Mouse (Mus musculus): ENCODE results near the gene Gm7168. TPM values are rescaled to one million over a fixed set of nuclear protein-coding genes. Genes with fewer than 3 reads are reported as not detected.
"Not testable (repeated sequence)": the region's sequence is repeated elsewhere in the genome, so short reads cannot be mapped to it uniquely, and the experiment has no call there.

The Gm7168 gene
- polyA plus RNA-seq (2014; fragmentation: Nextera tagmentation; extraction: Ambion mirVana): not detected in 2 replicates

DNA sequence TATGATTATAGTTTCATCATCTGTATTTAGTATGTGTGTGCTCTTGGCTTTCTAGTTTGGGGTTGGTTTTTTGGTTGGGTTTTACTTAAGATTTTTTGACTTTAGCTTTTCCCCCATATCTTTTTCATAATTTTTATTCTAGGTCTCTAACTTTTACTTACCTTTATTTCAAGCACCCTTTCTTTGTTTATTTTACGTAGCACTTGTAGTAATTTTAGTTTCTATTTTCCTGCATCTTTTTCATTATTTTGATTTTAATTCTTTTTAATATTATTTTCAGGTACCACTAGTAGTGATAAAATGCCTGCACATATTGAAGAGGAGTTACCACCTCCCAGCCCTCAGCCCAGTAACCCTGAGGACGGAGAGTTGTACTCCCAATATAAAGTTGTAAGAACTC, at the start of gene Gm7168:
Gene Gm7168 (plus strand): TSS at position 301 of the 400 bp plus-strand sequence.
- not testable (repeated sequence) for H3K9ac ChIP-seq (ENCODE audit: low read depth, low read length); H3K4me2 ChIP-seq; H3K27me3 ChIP-seq (replicated peaks; ENCODE audit: control insufficient read depth, insufficient read depth, low read length); DNase-seq (ENCODE audit: low spot score); H3K4me3 ChIP-seq (ENCODE audit: low read depth, low read length); ATAC-seq (replicated peaks; ENCODE audit: low FRiP score); H3K36me3 ChIP-seq (ENCODE audit: control insufficient read depth, insufficient read depth, low read length); H3K4me1 ChIP-seq (replicated peaks; ENCODE audit: control insufficient read depth, insufficient read depth, low read length); H3K27ac ChIP-seq (ENCODE audit: low read depth, low read length); H3K9me3 ChIP-seq (ENCODE audit: control insufficient read depth, low read length)
- WGBS: 80% methylated on average over 1 of the region's 2 CpGs

DNA sequence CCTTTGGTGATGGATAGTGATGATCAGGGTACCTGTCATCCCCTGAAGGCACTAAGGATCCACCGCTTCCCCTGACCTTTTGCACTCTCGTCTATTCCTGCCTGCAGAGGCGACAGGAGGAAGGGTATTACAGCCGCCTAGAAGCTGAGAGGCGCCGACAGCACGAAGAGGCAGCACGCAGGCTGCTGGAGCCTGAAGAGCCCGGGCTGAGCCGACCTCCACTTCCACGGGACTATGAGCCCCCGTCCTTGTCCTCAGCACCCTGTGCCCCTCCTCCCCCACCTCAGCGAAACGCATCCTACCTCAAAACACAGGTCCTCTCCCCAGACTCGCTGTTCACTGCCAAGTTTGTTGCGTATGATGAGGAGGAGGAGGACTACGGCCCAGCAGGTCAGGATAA, 49.3 kb upstream of the Gm7168 start:
- Histone ChIP-seq H3K9me3 (ENCODE audit: control insufficient read depth, low read length) (no peaks in the 10 kb centered on the region), H3K9ac (ENCODE audit: low read depth, low read length) (no peak overlapping the region), H3K4me3 (ENCODE audit: low read depth, low read length) (no peak overlapping the region), H3K27ac (ENCODE audit: low read depth, low read length) (no peak overlapping the region), H3K4me1 (replicated peaks; ENCODE audit: control insufficient read depth, insufficient read depth, low read length) (no peaks in the 10 kb centered on the region), H3K27me3 (replicated peaks; ENCODE audit: control insufficient read depth, insufficient read depth, low read length) (no peaks in the 10 kb centered on the region), H3K36me3 (ENCODE audit: control insufficient read depth, insufficient read depth, low read length) (peaks cover 7% of the 10 kb centered on the region; the same call in 1 of the 2 replicates), H3K4me2 (no peak overlapping the region)
- ATAC-seq (replicated peaks; ENCODE audit: low FRiP score) (no peak), DNase-seq (ENCODE audit: low spot score) (no peak)
- WGBS: 81% methylated on average over 17 of the region's 17 CpGs

DNA sequence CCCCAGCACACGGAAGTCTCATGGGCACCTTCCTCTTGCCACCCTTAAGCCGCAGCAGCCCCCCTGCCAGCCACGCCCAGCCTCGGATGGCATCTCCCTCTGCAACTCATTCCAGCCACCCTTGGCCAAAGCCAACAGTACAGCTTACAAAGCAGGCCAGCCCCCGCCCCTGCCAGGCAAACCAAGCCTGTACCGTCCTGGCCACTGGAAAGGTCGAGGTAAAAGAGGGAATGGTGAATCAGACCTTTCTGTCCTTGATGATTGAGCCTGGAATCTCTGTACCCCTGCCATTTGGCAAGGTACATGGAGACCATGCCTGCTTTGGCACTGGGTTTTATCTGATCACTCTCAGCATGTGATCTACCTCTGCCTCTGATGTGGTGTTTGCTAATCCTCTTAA, 48.9 kb upstream of the Gm7168 start:
- Histone ChIP-seq H3K9me3 (ENCODE audit: control insufficient read depth, low read length) (no peaks in the 10 kb centered on the region), H3K27me3 (replicated peaks; ENCODE audit: control insufficient read depth, insufficient read depth, low read length) (no peaks in the 10 kb centered on the region), H3K4me2 (no peak overlapping the region), H3K27ac (ENCODE audit: low read depth, low read length) (no peak overlapping the region), H3K36me3 (ENCODE audit: control insufficient read depth, insufficient read depth, low read length) (peaks cover 7% of the 10 kb centered on the region; the same call in 1 of the 2 replicates), H3K9ac (ENCODE audit: low read depth, low read length) (no peak overlapping the region), H3K4me3 (ENCODE audit: low read depth, low read length) (no peak overlapping the region), H3K4me1 (replicated peaks; ENCODE audit: control insufficient read depth, insufficient read depth, low read length) (no peaks in the 10 kb centered on the region)
- WGBS: 82% methylated on average over 7 of the region's 7 CpGs
- ATAC-seq (replicated peaks; ENCODE audit: low FRiP score): no peak
- DNase-seq (ENCODE audit: low spot score): no peak

DNA sequence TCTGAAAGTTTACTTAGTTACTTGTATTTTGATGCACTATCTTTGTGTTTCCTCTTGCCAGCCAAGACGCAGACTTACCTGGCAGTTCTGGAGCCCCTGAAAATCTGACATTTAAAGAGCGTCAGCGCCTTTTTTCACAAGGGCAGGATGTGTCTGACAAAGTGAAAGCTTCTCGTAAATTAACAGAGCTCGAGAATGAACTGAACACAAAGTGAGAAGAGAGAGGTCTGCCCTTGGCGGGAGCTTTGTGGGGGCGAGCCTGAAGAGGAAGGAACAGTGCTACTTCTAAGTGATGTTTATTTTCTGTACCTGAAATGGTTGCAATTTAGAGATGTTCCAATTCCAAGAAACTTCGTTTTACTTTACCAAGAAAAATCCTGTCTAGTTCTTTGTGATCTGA, 44.4 kb upstream of the Gm7168 start:
- ATAC-seq (replicated peaks; ENCODE audit: low FRiP score) (no peak), DNase-seq (ENCODE audit: low spot score) (no peak)
- no peaks in the 10 kb centered on the region for H3K9me3 ChIP-seq (ENCODE audit: control insufficient read depth, low read length)
- H3K4me3 ChIP-seq (ENCODE audit: low read depth, low read length): no peak overlapping the region
- H3K27ac ChIP-seq (ENCODE audit: low read depth, low read length): no peak overlapping the region
- H3K4me2 ChIP-seq: no peak overlapping the region
- WGBS: 85% methylated on average over 8 of the region's 8 CpGs
- H3K36me3 ChIP-seq (ENCODE audit: control insufficient read depth, insufficient read depth, low read length): peaks cover 9% of the 10 kb centered on the region; the same call in 1 of the 2 replicates
- H3K27me3 ChIP-seq (replicated peaks; ENCODE audit: control insufficient read depth, insufficient read depth, low read length): no peaks in the 10 kb centered on the region
- H3K9ac ChIP-seq (ENCODE audit: low read depth, low read length): no peak overlapping the region
- H3K4me1 ChIP-seq (replicated peaks; ENCODE audit: control insufficient read depth, insufficient read depth, low read length): no peaks in the 10 kb centered on the region

DNA sequence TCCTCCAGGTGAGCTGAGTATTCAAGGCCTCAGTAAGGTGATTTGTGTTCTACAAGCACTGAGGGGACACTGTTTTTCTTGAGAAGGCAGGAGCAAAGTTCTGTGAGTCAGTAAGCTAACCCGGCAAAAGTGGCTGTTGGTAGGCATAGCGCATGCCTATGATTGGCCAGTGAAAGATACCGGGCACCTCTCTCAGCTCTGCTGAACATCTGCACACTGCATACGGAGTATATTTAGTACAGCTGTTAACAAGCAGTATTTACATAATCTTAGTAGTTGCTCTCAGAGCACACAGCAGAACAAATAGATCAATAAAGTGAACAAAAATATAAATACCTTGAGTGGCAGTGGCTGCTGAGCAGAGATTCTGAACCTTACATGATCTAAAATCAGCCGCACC, 41.1 kb upstream of the Gm7168 start:
- Histone ChIP-seq H3K27ac (ENCODE audit: low read depth, low read length) (no peak overlapping the region), H3K4me1 (replicated peaks; ENCODE audit: control insufficient read depth, insufficient read depth, low read length) (no peaks in the 10 kb centered on the region), H3K4me3 (ENCODE audit: low read depth, low read length) (no peak overlapping the region), H3K4me2 (no peak overlapping the region), H3K9me3 (ENCODE audit: control insufficient read depth, low read length) (no peaks in the 10 kb centered on the region), H3K27me3 (replicated peaks; ENCODE audit: control insufficient read depth, insufficient read depth, low read length) (no peaks in the 10 kb centered on the region), H3K36me3 (ENCODE audit: control insufficient read depth, insufficient read depth, low read length) (peaks cover 3% of the 10 kb centered on the region; the same call in 1 of the 2 replicates), H3K9ac (ENCODE audit: low read depth, low read length) (no peak overlapping the region)
- 87% methylated on average over 5 of the region's 5 CpGs for WGBS
- ATAC-seq (replicated peaks; ENCODE audit: low FRiP score) (no peak), DNase-seq (ENCODE audit: low spot score) (no peak)

DNA sequence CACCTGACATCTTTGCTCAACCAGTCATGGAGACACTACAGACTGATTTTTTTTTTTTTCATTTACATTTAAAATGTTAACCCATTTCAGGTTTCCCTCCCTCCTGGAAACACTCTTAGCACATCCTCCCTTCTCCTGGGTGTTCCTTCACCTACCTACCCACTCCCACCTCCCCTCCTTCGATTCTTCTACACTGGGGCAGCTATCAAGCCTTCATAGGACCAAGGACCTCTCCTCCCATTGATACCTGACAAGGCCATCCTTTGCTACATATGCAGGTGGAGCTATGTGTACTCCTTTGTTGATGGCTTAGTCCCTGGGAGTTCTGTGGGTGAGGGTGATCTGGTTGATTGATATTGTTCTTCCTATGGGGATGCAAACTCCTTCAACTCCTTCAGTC, 40.5 kb upstream of the Gm7168 start:
- Histone ChIP-seq H3K4me1 (replicated peaks; ENCODE audit: control insufficient read depth, insufficient read depth, low read length) (no peaks in the 10 kb centered on the region), H3K4me2 (no peak overlapping the region), H3K27ac (ENCODE audit: low read depth, low read length) (no peak overlapping the region), H3K4me3 (ENCODE audit: low read depth, low read length) (no peak overlapping the region), H3K36me3 (ENCODE audit: control insufficient read depth, insufficient read depth, low read length) (peaks cover 3% of the 10 kb centered on the region; the same call in 1 of the 2 replicates), H3K9me3 (ENCODE audit: control insufficient read depth, low read length) (no peaks in the 10 kb centered on the region), H3K9ac (ENCODE audit: low read depth, low read length) (no peak overlapping the region), H3K27me3 (replicated peaks; ENCODE audit: control insufficient read depth, insufficient read depth, low read length) (no peaks in the 10 kb centered on the region)
- WGBS: 50% methylated on average over 1 of the region's 1 CpGs
- DNase-seq (ENCODE audit: low spot score) (no peak), ATAC-seq (replicated peaks; ENCODE audit: low FRiP score) (no peak)

DNA sequence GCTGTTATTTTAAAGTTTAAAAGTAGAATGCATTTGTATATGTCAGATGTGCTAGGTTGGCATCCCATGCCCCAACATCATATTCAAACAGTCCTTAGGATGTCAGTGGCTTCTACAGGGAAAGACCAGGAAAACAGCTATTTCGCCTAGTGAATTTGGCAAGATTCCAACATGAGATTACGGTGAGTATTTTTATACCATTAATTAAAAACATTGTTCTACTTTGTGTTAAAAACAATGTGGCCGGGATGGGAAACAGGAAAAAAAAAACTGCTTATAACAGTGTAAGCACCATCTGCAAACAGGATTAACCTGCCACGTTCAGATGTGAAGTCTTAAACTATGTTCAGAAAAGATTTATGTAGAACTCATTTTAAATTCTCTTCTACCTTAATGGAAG, 34.2 kb upstream of the Gm7168 start:
- ATAC-seq (replicated peaks; ENCODE audit: low FRiP score): no peak

DNA sequence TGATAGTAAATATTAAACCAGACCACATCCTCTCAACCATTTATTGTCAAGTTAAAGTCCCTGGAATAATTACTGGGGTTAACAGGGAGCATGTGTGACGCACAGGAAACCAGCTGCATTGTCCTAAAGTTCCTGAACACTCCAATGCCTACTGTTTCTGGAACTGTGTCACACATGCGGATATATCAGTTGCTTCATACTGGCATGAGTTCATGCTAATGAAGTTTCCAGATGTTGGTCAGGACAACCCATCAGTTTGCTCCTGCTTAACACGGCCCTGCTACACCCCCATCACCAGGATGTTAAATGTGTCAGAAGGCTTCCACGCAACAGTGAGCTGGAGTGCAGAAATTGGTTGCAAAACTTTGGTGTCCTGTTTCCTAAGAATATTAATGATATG, 33.6 kb upstream of the Gm7168 start:
- no peak for DNase-seq (ENCODE audit: low spot score)
- Histone ChIP-seq H3K27me3 (replicated peaks; ENCODE audit: control insufficient read depth, insufficient read depth, low read length) (no peaks in the 10 kb centered on the region), H3K4me1 (replicated peaks; ENCODE audit: control insufficient read depth, insufficient read depth, low read length) (no peaks in the 10 kb centered on the region), H3K9ac (ENCODE audit: low read depth, low read length) (no peak overlapping the region), H3K4me3 (ENCODE audit: low read depth, low read length) (no peak overlapping the region), H3K4me2 (no peak overlapping the region), H3K27ac (ENCODE audit: low read depth, low read length) (no peak overlapping the region), H3K9me3 (ENCODE audit: control insufficient read depth, low read length) (no peaks in the 10 kb centered on the region), H3K36me3 (ENCODE audit: control insufficient read depth, insufficient read depth, low read length) (no peaks in the 10 kb centered on the region)
- ATAC-seq (replicated peaks; ENCODE audit: low FRiP score): no peak
- WGBS: 70% methylated on average over 4 of the region's 4 CpGs

More for the DNA sequence above, 34.2 kb upstream of the Gm7168 start:
- H3K9me3 ChIP-seq (ENCODE audit: control insufficient read depth, low read length): no peaks in the 10 kb centered on the region
- no peak overlapping the region for H3K9ac ChIP-seq (ENCODE audit: low read depth, low read length)
- H3K27ac ChIP-seq (ENCODE audit: low read depth, low read length): no peak overlapping the region
- H3K4me2 ChIP-seq: no peak overlapping the region
- no peak overlapping the region for H3K4me3 ChIP-seq (ENCODE audit: low read depth, low read length)
- H3K36me3 ChIP-seq (ENCODE audit: control insufficient read depth, insufficient read depth, low read length): no peaks in the 10 kb centered on the region
- no peaks in the 10 kb centered on the region for H3K4me1 ChIP-seq (replicated peaks; ENCODE audit: control insufficient read depth, insufficient read depth, low read length)
- DNase-seq (ENCODE audit: low spot score): no peak
- 84% methylated on average over 4 of the region's 4 CpGs for WGBS
- H3K27me3 ChIP-seq (replicated peaks; ENCODE audit: control insufficient read depth, insufficient read depth, low read length): no peaks in the 10 kb centered on the region

DNA sequence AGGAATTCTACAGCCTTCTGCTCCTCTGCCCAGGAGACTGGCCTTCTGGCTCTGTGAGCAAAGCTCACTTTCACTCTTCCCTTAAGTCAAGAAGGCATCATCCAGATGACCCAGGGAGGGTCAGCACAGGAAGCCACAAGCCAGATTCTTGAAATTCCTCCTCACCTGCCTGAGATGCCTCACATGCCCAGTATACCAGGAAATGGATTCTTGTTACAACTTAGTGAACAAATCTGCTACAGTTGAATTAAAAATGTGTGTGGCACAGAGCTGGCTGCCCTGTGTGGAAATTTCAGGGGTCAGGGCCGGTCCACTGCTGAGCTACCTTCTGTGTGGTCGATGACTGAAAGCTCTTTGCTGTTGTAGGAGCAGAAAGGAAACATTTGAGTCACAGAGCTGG, 27.4 kb upstream of the Gm7168 start:
- ATAC-seq (replicated peaks; ENCODE audit: low FRiP score): no peak
- no peaks in the 10 kb centered on the region for H3K4me1 ChIP-seq (replicated peaks; ENCODE audit: control insufficient read depth, insufficient read depth, low read length)
- H3K4me3 ChIP-seq (ENCODE audit: low read depth, low read length): no peak overlapping the region
- no peak overlapping the region for H3K27ac ChIP-seq (ENCODE audit: low read depth, low read length)
- H3K9me3 ChIP-seq (ENCODE audit: control insufficient read depth, low read length): no peaks in the 10 kb centered on the region
- H3K9ac ChIP-seq (ENCODE audit: low read depth, low read length): no peak overlapping the region
- H3K27me3 ChIP-seq (replicated peaks; ENCODE audit: control insufficient read depth, insufficient read depth, low read length): no peaks in the 10 kb centered on the region
- H3K4me2 ChIP-seq: no peak overlapping the region
- no peak for DNase-seq (ENCODE audit: low spot score)
- no peaks in the 10 kb centered on the region for H3K36me3 ChIP-seq (ENCODE audit: control insufficient read depth, insufficient read depth, low read length)
- 62% methylated on average over 2 of the region's 2 CpGs for WGBS

All from liver, embryonic 11.5 days (tissue).